Mouse (Mus musculus): Measurements from ENCODE around the gene Rsrp1. TPM values are rescaled to one million over a fixed set of nuclear protein-coding genes. Genes with fewer than 3 reads are reported as not detected.
A peak's percentile ranks its signal among the peaks of the same experiment; 100 is the strongest.

Rsrp1 gene
- polyA plus RNA-seq, 2 experiments from 2014 or later = 271 to 367 TPM

- ATAC-seq = no peak
Observed at GRCm38 (mm10) chr4:134922111-134922924, 1.1 kb upstream of the Rsrp1 start.

- no peak for ATAC-seq
Observed at GRCm38 (mm10) chr4:134922925-134923244, 507 bp upstream of the Rsrp1 start.

- peak; percentile 50 for ATAC-seq
Observed at GRCm38 (mm10) chr4:134924019-134924741, 788 bp downstream of the Rsrp1 start.

- no peak for ATAC-seq
Observed at GRCm38 (mm10) chr4:134925206-134925605, 1.8 kb downstream of the Rsrp1 start.

GRCm38 (mm10) chr4:134927815-134928463, 4.5 kb downstream of the Rsrp1 start:
- ATAC-seq = no peak

- ATAC-seq = no peak
Observed at GRCm38 (mm10) chr4:134928464-134928836, 5.1 kb downstream of the Rsrp1 start.

GRCm38 (mm10) chr4:134929536-134929935, 6.1 kb downstream of the Rsrp1 start:
- ATAC-seq = no peak

GRCm38 (mm10) chr4:134930190-134930589, 6.8 kb downstream of the Rsrp1 start:
- ATAC-seq = no peak

GRCm38 (mm10) chr4:134930684-134931481, 7.5 kb downstream of the Rsrp1 start, which contains the start of gene Syf2:
Syf2 (plus strand) TSS chr4:134930898.
- peak; percentile 82 for ATAC-seq

- ATAC-seq = no peak
Observed at GRCm38 (mm10) chr4:134937240-134938176, 14.1 kb downstream of the Rsrp1 start.

GRCm38 (mm10) chr4:134939900-134940299, 16.5 kb downstream of the Rsrp1 start:
- no peak for ATAC-seq

- no peak for ATAC-seq
Observed at GRCm38 (mm10) chr4:134943758-134944538, 20.6 kb downstream of the Rsrp1 start.

GRCm38 (mm10) chr4:134946024-134946744, 22.8 kb downstream of the Rsrp1 start:
- ATAC-seq = no peak

GRCm38 (mm10) chr4:134950518-134951091, 27.2 kb downstream of the Rsrp1 start:
- no peak for ATAC-seq

- ATAC-seq = no peak
Observed at GRCm38 (mm10) chr4:134954461-134954860, 31.1 kb downstream of the Rsrp1 start.

- no peak for ATAC-seq
Observed at GRCm38 (mm10) chr4:134955196-134955595, 31.8 kb downstream of the Rsrp1 start.

- ATAC-seq = no peak
Observed at GRCm38 (mm10) chr4:134955845-134956244, 32.5 kb downstream of the Rsrp1 start.

GRCm38 (mm10) chr4:134956328-134956727, 32.9 kb downstream of the Rsrp1 start:
- no peak for ATAC-seq

GRCm38 (mm10) chr4:134963021-134963776, 39.8 kb downstream of the Rsrp1 start:
- ATAC-seq = peak; percentile 59

Data from activated CD4-positive, CD25-positive, alpha-beta regulatory T cell, adult 4 months (primary cell).